Mouse (Mus musculus) forebrain, embryonic 10.5 days (tissue): ENCODE measurements around the gene Htr1d. TPM values are rescaled to one million over a fixed set of nuclear protein-coding genes. Genes with fewer than 3 reads are reported as not detected.

Experiments used
- DNase-seq: peaks from one replicate; pipeline ENCODE4 v3.0.0-alpha.2; 2017; ENCODE audit warnings: low spot score; ENCODE audit errors: extremely low spot score
- H3K27ac ChIP-seq: fragments of 300-500 bp; sonication (generic); 2 replicates; pipeline ENCODE4 v1.5.1; 2016; ENCODE audit warnings: mild to moderate bottlenecking
- H3K27me3 ChIP-seq: fragments of 300-500 bp; sonication (generic); 2 replicates; pipeline ENCODE4 v1.6.1; 2016; ENCODE audit warnings: mild to moderate bottlenecking; ENCODE audit not compliant: poor library complexity, severe bottlenecking
- H3K36me3 ChIP-seq: fragments of 300-500 bp; sonication (generic); replicated peaks from 2 replicates; pipeline ENCODE4 v1.6.1; 2016; ENCODE audit warnings: mild to moderate bottlenecking, moderate library complexity
- H3K4me1 ChIP-seq: fragments of 300-500 bp; sonication (generic); 2 replicates; pipeline ENCODE4 v1.6.1; 2016
- H3K4me3 ChIP-seq: fragments of 300-500 bp; sonication (generic); 2 replicates; pipeline ENCODE4 v1.5.1; 2016; ENCODE audit warnings: mild to moderate bottlenecking, moderate library complexity
- H3K9me3 ChIP-seq: fragments of 300-500 bp; sonication (generic); 2 replicates; pipeline ENCODE4 v1.6.1; 2016; ENCODE audit warnings: mild to moderate bottlenecking, moderate library complexity
- WGBS: fragments of 180-500 bp; shearing (Covaris S2); methylation state at CpG from one replicate; pipeline ENCODE4 v1.1.7; 2016; 5-methylcytosine and 5-hydroxymethylcytosine counted together
- polyA plus RNA-seq: library from polyadenylated mRNA; unstranded; fragments of >200 nt; fragmentation: Nextera tagmentation; extraction: Ambion mirVana; gene quantifications from 2 replicates; pipeline ENCODE4 v1.2.1, GENCODE M21; 2016

Htr1d gene
- polyA plus RNA-seq, 1 experiment from 2014 or later, result 0.31 TPM

DNA sequence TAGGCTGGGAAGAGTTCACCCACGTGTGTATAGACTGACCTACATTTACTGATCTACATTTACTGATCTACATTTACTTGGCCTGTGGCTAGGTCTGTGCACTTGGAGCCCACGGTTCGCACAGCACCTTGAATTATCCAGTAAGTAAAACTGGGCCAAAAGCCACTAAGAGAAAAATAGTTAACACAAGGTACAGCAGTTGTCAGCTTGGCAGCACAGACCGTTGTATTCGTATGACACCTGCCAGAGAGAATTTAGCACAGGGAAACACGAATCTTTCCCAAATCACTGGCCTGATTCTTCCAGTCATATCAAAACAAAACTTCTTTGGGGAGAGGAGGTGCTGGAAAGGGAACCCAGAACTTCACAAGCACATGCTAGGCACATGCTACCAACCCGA, 35.0 kb downstream of the Htr1d start:
- Histone ChIP-seq H3K4me3 (no peak overlapping the region), H3K4me1 (peaks cover 30% of the 10 kb centered on the region), H3K9me3 (no peaks in the 10 kb centered on the region), H3K27me3 (peaks cover 29% of the 10 kb centered on the region), H3K36me3 (no peaks in the 10 kb centered on the region), H3K27ac (no peak overlapping the region)
- 82% methylated on average over 7 of the region's 7 CpGs for WGBS
- no peak for DNase-seq

DNA sequence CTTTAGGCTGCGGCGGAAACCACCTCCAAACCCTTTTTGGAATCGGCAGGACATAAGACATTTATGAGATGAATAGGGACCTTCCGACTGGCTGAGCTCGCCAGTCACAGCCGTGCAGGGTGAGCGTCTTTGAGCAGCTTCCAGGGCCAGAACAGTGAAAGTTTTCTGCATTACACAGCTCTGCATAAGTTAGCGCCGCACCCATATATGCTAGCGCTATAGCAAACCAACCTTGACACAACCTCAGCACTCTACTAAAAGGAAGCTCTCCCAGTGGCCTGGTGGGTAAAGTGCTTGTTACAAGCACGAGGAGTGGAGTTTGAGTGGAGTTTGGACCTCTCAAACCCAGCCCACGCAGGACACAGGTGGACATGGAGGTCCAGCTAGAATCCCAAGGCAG, 35.9 kb downstream of the Htr1d start:
- H3K9me3 ChIP-seq, result no peaks in the 10 kb centered on the region
- peaks cover 38% of the 10 kb centered on the region for H3K4me1 ChIP-seq
- DNase-seq, result no peak
- H3K27ac ChIP-seq, result no peak overlapping the region
- 85% methylated on average over 12 of the region's 12 CpGs for WGBS
- no peaks in the 10 kb centered on the region for H3K36me3 ChIP-seq
- no peak overlapping the region for H3K4me3 ChIP-seq
- H3K27me3 ChIP-seq, result peaks cover 38% of the 10 kb centered on the region

DNA sequence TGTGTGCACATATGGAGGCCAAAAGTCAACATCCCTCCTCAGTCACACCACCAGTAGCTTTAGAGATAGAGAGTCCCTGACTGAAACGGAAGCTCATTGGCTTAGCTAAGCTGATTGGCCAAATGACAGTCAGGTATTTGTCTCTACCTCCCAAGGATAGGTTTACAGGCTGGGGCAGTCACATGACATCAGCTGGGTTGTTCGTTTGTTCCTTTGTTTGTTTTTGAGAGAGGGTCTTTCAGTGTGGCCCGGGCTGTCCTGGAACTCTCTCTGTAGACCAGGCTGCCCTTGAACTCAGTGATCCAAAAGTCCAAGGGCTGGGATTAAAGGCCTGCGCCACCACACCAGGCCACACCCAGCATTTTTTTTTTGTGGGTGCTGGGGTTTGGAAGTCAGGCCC, 37.9 kb downstream of the Htr1d start:
- Histone ChIP-seq H3K4me1 (peaks cover 35% of the 10 kb centered on the region), H3K27ac (no peak overlapping the region), H3K27me3 (peaks cover 58% of the 10 kb centered on the region)

DNA sequence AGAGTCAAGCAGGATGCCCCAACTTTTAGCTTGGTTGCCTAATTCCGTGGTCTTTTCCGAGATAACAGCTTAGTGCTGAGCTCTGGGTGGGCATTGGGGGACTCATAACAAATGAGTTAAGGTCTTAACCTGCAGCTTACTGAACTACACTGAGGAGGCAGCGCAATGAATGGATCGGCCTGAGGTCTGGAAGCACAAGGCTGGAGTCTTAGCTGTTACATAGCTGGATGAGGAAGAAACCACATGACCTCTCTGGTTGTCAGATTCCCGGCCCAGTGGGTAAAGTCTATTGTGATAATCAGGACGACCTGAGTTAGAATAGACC, 38.4 kb downstream of the Htr1d start:
- Histone ChIP-seq H3K4me3 (peak overlapping the region; percentile 76), H3K27me3 (peaks cover 61% of the 10 kb centered on the region), H3K27ac (peak overlapping the region; percentile 85), H3K9me3 (no peaks in the 10 kb centered on the region), H3K36me3 (no peaks in the 10 kb centered on the region), H3K4me1 (peaks cover 35% of the 10 kb centered on the region)
- DNase-seq, result no peak
- 9% methylated on average over 6 of the region's 6 CpGs for WGBS

More for the DNA sequence above, 37.9 kb downstream of the Htr1d start:
- H3K36me3 ChIP-seq, result no peaks in the 10 kb centered on the region
- DNase-seq, result no peak
- H3K4me3 ChIP-seq, result no peak overlapping the region
- WGBS, result 23% methylated on average over 4 of the region's 4 CpGs
- H3K9me3 ChIP-seq, result no peaks in the 10 kb centered on the region

DNA sequence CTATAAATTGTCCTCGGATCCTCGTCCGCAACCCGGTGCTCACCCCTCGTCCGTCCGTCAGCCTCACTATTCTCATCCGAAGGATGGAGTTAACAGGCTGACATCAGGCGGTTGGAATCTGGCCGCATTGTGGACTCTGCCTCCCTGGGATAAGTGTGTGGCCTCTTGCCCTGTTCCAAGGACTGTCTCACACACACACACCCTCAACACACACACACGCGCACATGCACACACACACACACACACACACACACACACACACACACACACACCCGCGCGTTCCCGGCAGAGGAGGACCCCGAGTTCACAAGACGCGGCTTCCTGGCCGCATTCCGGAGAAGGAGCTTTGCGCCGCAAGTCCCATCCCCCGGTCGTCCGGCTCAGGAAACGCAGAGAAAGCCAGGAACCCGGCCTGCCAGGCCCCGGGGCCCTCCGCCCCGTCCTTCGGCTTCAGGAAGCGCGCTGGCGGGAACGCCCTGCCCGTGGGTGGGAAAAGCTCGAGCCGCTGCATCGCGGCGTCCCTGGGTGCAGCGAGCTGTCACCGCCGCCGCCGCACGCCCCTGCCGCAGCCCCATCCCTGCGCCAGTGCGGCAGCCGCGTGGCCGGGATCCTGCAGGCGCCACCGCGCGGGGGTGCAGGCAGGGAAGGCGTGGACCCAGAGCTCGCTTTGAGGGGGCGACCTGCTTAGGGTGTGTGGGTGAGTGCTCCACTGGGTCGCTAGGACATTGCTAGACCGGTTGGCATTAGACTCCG, 38.9 kb downstream of the Htr1d start, which contains the start of gene 6030445D17Rik:
TSS of gene 6030445D17Rik (plus strand) at position 165 of the 753 bp plus-strand sequence.
- H3K27ac ChIP-seq, result peak within 1 kb of the TSS; percentile 85
- under 1% methylated on average over 64 of the region's 64 CpGs for WGBS

DNA sequence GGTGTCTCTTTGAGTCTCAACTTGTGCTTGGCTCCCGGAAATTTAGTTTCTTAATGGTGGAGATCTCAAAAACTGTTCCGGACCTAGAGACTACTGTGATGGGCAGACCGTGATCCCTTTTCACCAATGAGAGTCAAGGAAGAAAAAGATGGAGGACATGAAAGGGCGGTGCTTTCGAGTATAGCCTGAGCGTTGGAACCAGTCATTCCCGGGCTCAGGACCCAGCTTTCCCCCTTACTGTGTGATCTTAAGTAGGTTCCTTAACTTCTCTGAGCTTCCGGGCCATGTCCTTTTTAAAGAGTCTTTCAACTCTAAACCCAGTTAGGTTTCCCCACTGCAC, 39.5 kb downstream of the Htr1d start:
- DNase-seq, result peak; percentile 59
- peak overlapping the region; percentile 76 for H3K4me3 ChIP-seq
- H3K9me3 ChIP-seq, result no peaks in the 10 kb centered on the region
- under 1% methylated on average over 8 of the region's 8 CpGs for WGBS
- H3K4me1 ChIP-seq, result peaks cover 35% of the 10 kb centered on the region
- peak overlapping the region; percentile 85 for H3K27ac ChIP-seq
- no peaks in the 10 kb centered on the region for H3K36me3 ChIP-seq
- H3K27me3 ChIP-seq, result peaks cover 61% of the 10 kb centered on the region

More for the DNA sequence above, 38.9 kb downstream of the Htr1d start, which contains the start of gene 6030445D17Rik:
- DNase-seq, result peak; percentile 72
- Histone ChIP-seq H3K4me1 (peaks cover 35% of the 10 kb centered on the region), H3K36me3 (no peaks in the 10 kb centered on the region), H3K4me3 (peak within 1 kb of the TSS; percentile 76), H3K27me3 (peaks cover 61% of the 10 kb centered on the region), H3K9me3 (no peaks in the 10 kb centered on the region)

DNA sequence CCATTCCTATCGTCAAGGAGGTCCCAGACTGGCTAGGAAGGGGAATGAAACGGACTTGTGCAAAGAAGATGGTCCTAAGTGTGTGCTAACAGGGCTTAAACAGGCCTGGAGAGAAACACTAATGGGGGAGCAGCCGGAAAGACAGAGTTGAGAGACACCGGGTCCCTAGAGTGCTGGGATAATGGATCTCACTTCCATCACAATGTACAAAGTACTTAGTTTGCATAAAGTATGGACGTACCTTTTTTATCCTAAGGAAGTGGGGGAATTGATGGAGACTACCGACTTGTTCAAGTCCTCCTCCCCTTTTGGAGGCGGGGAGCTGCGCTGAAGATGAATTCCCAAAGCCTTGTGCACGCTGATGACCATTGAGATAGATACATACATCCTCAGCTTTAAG, 40.1 kb downstream of the Htr1d start:
- 10% methylated on average over 9 of the region's 9 CpGs for WGBS

DNA sequence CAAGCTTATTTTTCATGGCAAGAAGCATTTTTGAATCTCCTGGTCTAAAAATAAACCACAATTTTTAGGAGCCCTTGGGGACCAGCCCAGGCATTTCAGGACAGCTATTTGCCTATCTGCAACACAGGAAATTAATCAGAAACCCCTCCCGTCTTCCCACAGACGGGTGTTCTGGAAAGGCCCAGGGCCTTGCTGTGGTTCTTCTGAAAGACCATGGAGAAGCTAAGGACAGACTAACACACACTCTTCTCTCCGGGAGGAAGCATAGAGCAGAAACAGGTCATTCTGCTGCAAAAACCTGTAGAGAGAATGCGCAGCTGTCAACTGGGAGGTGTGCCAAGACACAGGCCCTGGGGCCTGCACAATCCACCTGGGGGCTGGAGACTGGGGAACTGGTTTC, 42.9 kb downstream of the Htr1d start:
- H3K4me1 ChIP-seq, result peaks cover 50% of the 10 kb centered on the region
- H3K9me3 ChIP-seq, result no peaks in the 10 kb centered on the region
- no peak for DNase-seq
- H3K27ac ChIP-seq, result no peak overlapping the region
- no peak overlapping the region for H3K4me3 ChIP-seq
- peaks cover 52% of the 10 kb centered on the region for H3K27me3 ChIP-seq
- WGBS, result 86% methylated on average over 4 of the region's 4 CpGs
- H3K36me3 ChIP-seq, result no peaks in the 10 kb centered on the region

More for the DNA sequence above, 40.1 kb downstream of the Htr1d start:
- no peaks in the 10 kb centered on the region for H3K9me3 ChIP-seq
- no peaks in the 10 kb centered on the region for H3K36me3 ChIP-seq
- H3K4me1 ChIP-seq, result peaks cover 35% of the 10 kb centered on the region
- H3K4me3 ChIP-seq, result peak overlapping the region; percentile 76
- no peak overlapping the region for H3K27ac ChIP-seq
- no peak for DNase-seq
- peaks cover 61% of the 10 kb centered on the region for H3K27me3 ChIP-seq

DNA sequence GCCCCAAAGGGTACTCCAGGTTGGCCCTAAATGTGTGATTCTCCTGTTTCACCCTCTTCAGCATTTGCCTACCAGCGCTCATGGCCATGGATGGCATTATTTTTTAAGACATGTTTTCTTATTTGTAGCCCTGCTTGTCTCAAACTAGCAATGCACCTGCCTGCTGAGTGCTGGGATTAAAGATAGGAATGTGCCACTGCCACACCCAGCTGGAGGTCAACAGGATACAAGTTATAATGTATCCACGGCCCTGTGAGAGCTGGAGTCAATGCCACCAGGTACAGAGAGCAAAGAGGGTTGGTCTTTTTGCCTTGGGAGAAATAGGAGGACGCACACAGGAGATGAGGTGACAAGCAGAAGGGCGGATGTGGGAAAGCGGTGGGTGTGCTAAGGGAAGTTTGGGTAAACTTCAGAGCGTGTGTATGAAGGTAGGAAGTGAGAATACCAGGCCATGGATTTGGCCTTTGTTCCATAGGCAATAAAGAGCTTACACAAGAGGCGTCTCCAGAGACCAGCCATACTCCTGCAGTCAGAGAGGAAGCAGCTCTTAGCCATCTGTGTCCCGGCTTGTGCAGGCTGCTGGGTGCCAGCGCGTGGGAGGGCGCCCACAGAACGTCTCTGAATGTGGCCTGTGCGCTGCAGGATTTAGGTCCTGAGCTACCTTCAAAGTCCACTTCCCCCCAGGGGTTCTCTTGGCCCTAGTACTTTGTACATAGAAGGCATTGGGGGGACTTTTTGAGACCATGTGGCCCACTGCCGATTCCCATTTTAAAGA, 45.4 kb downstream of the Htr1d start:
- Histone ChIP-seq H3K27me3 (peaks cover 27% of the 10 kb centered on the region), H3K4me3 (peak overlapping the region; percentile 98; the same call in 1 of the 2 replicates), H3K27ac (no peak overlapping the region), H3K36me3 (no peaks in the 10 kb centered on the region), H3K4me1 (peaks cover 49% of the 10 kb centered on the region), H3K9me3 (no peaks in the 10 kb centered on the region)
- no peak for DNase-seq
- 77% methylated on average over 14 of the region's 14 CpGs for WGBS

DNA sequence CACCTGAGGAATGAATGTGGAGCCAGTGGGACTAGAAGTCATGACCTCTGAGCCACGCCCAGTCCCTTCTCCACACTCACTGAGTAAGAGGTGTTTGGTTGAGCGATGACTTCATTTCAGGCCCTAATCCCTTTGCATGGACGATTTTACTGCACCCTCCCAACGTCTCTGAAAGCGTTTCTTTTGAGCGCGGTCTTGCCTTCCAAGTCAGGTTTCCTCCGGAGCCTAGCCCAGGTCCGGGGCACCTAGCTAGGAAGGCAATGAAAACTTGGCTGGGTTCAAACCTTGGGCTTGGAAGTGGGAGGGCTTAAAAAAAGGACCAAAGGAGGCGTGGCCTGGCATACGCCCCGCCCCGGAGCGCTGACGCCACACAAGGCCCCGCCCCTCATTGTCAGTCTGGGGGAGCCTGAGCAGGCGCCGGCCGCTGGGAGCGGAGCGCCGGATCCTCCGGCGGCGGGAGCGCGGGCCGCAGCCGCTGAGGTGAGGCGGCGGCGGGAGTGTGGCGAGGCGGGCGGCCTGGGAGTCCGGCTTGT, 46.1 kb downstream of the Htr1d start, which contains the start of gene Luzp1:
TSS of gene Luzp1 (plus strand) at position 391 of the 533 bp plus-strand sequence.
- H3K36me3 ChIP-seq, result no peaks in the 10 kb centered on the region
- DNase-seq, result peak; percentile 94
- WGBS, result 2% methylated on average over 36 of the region's 36 CpGs
- no peaks in the 10 kb centered on the region for H3K9me3 ChIP-seq
- peak within 1 kb of the TSS; percentile 99 for H3K27ac ChIP-seq
- peaks cover 20% of the 10 kb centered on the region for H3K27me3 ChIP-seq
- H3K4me1 ChIP-seq, result peaks cover 51% of the 10 kb centered on the region
- peak within 1 kb of the TSS; percentile 98 for H3K4me3 ChIP-seq

DNA sequence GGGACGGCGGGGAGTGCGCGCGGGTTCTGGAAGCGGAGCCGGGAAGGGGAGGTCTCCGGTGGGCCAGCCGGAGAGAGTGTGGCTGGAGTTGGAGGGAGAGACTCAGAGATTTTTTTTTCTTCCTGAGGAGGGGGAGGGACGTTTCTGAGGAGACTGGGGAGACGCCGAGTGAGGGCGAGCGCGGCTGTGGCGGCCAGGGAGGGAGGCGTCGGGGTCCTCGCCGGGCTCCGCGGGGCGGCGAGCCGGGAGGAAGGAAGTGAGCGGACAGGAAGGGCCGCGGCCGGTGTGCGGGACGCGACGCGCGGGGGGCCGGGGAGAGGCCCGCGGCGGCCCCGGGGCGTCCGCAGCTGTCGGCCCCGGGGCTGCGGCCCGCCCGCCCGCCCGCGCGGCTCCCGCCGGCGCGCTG, 46.6 kb downstream of the Htr1d start:
- peaks cover 15% of the 10 kb centered on the region for H3K27me3 ChIP-seq
- no peak for DNase-seq
- peak overlapping the region; percentile 99 for H3K27ac ChIP-seq
- peak overlapping the region; percentile 98 for H3K4me3 ChIP-seq
- peaks cover 51% of the 10 kb centered on the region for H3K4me1 ChIP-seq
- no peaks in the 10 kb centered on the region for H3K9me3 ChIP-seq
- WGBS, result under 1% methylated on average over 43 of the region's 55 CpGs
- no peaks in the 10 kb centered on the region for H3K36me3 ChIP-seq

DNA sequence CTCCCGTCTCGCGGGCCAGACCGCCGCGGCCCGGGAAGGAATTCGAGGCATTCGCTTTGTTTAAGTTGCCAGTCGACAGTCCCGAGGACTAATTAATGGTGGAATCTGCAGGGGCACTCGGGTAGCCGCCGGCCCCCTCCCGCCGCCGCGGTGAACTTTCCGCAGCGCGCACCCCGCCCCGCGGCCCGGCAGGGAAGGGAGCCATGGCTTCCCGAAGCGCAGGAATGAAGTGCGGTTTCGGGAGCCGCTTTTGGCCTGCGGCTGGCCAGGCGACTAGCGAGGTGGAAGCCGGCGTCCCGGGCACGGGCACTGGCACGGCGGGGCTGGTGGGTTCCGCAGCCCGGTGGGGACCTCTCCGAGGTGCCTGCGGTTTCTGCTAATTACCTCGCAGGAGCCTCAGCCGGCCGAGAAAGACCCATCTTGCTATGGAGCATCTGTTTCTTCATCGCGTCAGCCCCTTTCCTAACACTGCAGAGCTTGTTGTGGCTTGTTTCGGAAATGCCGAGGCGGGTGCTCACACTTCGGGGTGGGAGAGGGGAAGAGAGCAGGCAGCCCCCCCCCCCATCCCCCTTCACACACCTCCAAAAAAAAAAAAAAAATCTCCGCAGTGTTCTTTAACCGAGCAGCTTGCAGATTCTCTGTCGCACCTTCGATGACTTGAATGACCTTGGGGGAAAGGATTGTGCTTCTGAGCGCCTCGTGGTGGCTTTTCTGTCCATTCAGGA, 47.2 kb downstream of the Htr1d start:
- Histone ChIP-seq H3K4me3 (peak overlapping the region; percentile 98), H3K4me1 (peaks cover 51% of the 10 kb centered on the region), H3K27ac (peak overlapping the region; percentile 99), H3K9me3 (no peaks in the 10 kb centered on the region), H3K36me3 (0 out of 2 replicates have a peak, but pooled peaks cover 2% of the 10 kb centered on the region), H3K27me3 (peaks cover 10% of the 10 kb centered on the region)
- DNase-seq, result peak; percentile 74
- WGBS, result under 1% methylated on average over 58 of the region's 58 CpGs
